Mouse (Mus musculus) bone marrow macrophage, adult 2 months (primary cell): Measurements from ENCODE around the gene Calm3. TPM values are rescaled to one million over a fixed set of nuclear protein-coding genes. Genes with fewer than 3 reads are reported as not detected.

Source experiments
- H3K27ac ChIP-seq: 2 replicates; pipeline ENCODE4 v1.5.1; 2012; ENCODE audit warnings: low read depth, low read length; ENCODE audit not compliant: insufficient read depth
- H3K4me1 ChIP-seq: 2 replicates; pipeline ENCODE4 v1.6.1; 2012; ENCODE audit warnings: low read length; ENCODE audit not compliant: control insufficient read depth, insufficient read depth
- H3K4me3 ChIP-seq: 2 replicates; pipeline ENCODE4 v1.5.1; 2012; ENCODE audit warnings: mild to moderate bottlenecking, low read length, moderate library complexity; ENCODE audit not compliant: insufficient read depth
- CTCF ChIP-seq: IDR thresholded peaks from 2 replicates; pipeline ENCODE4 v1.5.1; 2012; ENCODE audit warnings: low read depth, mild to moderate bottlenecking, low read length, moderate library complexity
- POLR2A ChIP-seq: IDR thresholded peaks from 2 replicates; pipeline ENCODE4 v1.6.1; 2012; ENCODE audit warnings: mild to moderate bottlenecking, low read depth, low read length, borderline replicate concordance
- polyA plus RNA-seq: library from polyadenylated mRNA; stranded (reverse); fragments of >200 nt; gene quantifications from 2 replicates; pipeline ENCODE4 v1.2.4, GENCODE M21; 2012; ENCODE audit not compliant: missing spikeins, insufficient read depth, insufficient read length

Gene Calm3
- polyA plus RNA-seq, 1 experiment, result 373 TPM

DNA sequence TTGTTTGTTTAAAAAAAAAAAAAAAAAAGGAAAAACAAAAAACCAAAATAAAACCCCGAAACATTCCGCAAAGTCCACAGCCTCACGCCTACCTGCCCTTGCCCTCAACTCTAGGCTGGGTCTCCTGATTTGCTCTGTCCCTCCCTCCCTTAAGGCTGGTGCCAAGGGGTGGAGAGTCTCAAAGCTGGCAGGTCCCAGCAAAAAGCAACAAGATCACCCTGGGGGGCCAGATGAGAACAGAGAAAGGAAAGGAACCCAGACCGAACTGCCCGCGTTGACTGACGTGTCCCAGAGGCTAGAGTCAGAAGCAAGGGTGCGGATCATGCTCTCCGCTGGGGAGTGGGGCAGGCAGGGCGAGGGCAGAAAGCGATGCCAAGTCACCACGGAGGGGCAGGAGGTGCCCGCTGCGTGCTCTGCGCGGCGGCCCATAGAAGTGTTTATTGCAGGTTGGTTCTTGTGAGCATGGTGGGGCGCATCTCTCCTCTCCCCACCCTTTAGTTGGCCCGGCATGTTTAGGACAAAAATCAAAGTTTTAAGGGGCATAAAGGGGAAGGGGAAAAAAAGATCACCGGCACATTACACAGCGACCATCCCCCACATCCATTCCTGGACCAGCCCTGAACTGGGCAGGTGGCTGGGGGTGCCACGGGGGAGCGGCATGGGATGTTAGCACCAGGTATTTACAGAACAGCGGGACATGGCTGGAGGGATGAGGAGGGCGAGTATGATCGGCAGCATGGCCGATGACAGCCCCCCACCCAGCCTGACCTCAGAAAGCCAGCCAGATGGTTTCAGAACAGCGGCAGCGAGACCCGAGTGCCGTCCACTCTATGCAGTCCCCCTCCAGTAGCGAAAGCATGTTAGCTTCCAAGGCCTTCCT lies 8.2 kb downstream of the Calm3 start:
- TF ChIP-seq CTCF (no peak), POLR2A (no peak)

DNA sequence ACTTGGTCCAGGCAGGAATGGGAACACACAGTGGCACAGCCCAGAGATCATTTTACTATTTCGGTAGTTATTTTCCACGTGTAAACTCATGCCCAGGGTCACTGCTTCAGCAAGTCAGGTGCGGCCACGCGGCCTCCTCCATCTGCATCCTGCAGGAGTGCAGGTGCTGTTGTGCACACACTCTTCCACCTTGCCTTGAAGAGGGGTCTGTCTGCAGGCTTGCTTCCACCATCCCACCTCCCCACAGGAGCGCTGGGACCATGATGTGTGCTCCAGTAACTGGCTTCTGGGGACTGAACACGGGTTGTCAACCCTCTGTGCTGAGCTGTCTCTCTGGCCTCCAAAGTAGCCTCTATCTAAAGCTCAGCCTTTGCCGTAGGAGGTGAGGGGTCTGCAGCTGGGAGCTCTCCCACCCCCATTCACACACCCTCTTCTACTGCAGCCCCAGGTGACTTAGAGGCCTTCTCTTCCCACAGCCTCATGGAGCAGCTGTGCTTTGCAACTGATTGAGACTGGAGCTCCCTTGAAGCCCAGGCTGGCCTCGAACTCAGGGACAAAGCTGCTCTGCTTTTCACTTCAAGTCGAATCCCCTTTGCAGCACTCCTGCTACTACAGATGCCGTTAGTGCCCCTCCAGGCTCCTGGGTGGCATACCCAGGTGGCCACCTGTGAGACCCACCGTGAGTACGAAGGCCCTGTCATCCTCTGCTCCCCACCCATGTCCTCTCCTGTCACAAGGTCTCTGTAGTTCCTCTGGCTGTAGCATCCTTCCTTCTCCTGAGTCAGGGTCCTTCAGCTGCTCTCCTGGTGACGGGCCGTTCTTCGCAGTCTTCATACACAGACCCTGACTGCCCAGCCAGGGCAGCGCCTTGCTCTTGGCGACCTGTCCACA lies 9.2 kb downstream of the Calm3 start:
- Histone ChIP-seq H3K4me3 (no peak overlapping the region), H3K4me1 (peaks cover 10% of the 10 kb centered on the region), H3K27ac (no peak overlapping the region)
- TF ChIP-seq CTCF (no peak), POLR2A (no peak)

More for the DNA sequence above, 8.2 kb downstream of the Calm3 start:
- no peak overlapping the region for H3K27ac ChIP-seq
- H3K4me3 ChIP-seq, result no peak overlapping the region
- peaks cover 4% of the 10 kb centered on the region; the same call in 1 of the 2 replicates for H3K4me1 ChIP-seq

DNA sequence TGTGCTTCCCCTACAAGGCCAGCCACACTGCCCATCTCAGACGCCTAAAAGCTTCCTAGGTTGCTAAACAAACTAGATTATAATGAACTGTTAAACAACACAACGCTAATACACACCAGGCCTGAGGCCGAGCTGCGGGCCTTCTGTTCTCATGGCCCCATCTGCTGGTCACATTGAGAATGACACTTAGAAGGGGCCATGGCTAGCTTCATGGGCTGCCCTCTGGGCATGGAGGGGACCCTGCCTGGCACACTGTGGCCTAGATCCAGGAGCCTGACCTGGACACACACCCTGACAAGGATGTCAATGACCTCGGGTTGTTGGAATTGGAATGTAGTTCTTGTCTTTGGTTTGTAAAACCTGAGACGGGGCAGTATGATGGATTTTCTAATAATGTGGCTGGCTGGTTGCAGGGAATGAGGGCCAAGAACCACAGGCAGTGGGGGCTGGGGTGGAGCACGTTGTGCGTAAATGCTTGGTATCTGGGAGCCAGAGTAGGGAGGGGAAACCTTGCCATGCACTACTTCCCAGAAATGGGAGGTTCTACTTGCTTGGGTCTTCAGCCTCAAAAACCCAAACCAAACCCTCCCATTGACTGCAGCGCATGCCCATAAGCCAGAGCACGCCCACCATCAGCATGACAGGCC lies 10.0 kb downstream of the Calm3 start:
- TF ChIP-seq POLR2A (no peak), CTCF (peak; percentile 85)
- Histone ChIP-seq H3K27ac (no peak overlapping the region), H3K4me3 (no peak overlapping the region), H3K4me1 (peaks cover 17% of the 10 kb centered on the region)

- Histone ChIP-seq H3K27ac (no peak overlapping the region), H3K4me1 (peaks cover 30% of the 10 kb centered on the region), H3K4me3 (no peak overlapping the region)
- no peak for TF ChIP-seq POLR2A
- no peak for TF ChIP-seq CTCF
These were observed 11.6 kb downstream of the Calm3 start for GRCm38 (mm10) chr7:16912360-16912759.

DNA sequence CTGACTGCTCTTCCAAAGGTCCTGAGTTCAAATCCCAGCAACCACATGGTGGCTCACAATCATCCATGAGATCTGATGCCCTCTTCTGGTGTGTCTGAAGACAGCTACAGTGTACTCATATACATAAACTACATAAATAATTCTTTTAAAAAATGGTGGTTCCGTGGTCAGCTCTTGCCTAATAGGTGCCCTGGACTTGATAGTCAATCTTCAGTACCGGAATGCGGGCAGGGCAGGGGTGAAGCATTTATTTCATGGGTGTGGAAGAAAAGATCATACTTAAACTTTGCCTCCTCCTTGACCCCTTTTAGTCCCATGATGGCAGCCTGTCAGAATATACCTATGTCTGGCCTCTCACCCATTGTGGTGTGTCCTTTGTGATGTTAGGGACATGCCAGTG lies 12.0 kb downstream of the Calm3 start:
- peaks cover 35% of the 10 kb centered on the region for H3K4me1 ChIP-seq
- H3K4me3 ChIP-seq, result no peak overlapping the region
- H3K27ac ChIP-seq, result no peak overlapping the region
- TF ChIP-seq CTCF, result no peak
- no peak for TF ChIP-seq POLR2A

DNA sequence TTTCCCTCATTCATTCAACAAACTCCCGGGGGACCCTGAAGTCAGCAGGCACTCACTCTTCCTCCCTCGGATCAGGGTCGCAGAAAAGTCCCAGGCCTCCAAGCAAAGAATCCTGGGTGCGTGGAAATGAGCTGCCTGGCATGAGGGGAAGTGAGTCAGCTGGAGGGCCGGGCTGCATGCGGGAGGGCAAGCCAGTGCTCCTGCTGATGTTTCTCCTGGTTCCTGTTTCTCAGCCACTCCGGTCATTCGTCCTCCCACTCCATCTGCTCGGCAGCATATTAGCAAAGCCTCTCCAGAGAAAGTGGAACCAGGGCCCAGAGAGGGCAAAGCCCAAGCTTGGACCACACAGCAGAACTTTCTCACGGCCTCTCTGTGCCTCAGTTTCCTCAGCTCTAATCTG lies 14.0 kb downstream of the Calm3 start:
- TF ChIP-seq CTCF (no peak), POLR2A (no peak)
- Histone ChIP-seq H3K27ac (peak overlapping the region; percentile 80), H3K4me1 (peaks cover 54% of the 10 kb centered on the region), H3K4me3 (peak overlapping the region; percentile 23)

GRCm38 (mm10) chr7:16908859-16909258 lies 15.1 kb downstream of the Calm3 start:
- Histone ChIP-seq H3K4me1 (peaks cover 60% of the 10 kb centered on the region), H3K27ac (peak overlapping the region; percentile 80), H3K4me3 (no peak overlapping the region)
- TF ChIP-seq POLR2A (no peak), CTCF (no peak)

- TF ChIP-seq POLR2A (no peak), CTCF (no peak)
- Histone ChIP-seq H3K27ac (no peak overlapping the region), H3K4me3 (peak overlapping the region; percentile 38), H3K4me1 (peaks cover 63% of the 10 kb centered on the region)
These were observed 15.5 kb downstream of the Calm3 start for GRCm38 (mm10) chr7:16908367-16908766.

DNA sequence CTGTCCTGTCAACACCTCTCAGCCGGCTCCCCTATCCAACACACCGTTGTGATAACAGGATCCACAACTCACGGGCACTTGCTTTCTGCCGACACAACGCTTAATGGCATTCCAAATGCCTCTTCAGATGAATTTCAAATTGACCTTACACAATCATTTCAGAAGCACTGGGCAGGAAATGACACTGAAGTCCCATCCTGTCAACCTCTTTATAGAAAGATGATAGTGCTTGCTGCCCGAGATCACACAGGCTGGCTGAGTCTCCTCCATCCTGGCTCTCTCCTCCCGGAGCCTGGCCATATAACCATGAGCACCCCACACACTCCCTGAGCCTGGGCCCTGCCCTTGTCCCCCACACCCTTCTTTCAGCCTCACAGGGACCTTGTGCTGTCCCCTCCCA lies 16.1 kb downstream of the Calm3 start:
- peak overlapping the region; percentile 38 for H3K4me3 ChIP-seq
- TF ChIP-seq CTCF (no peak), POLR2A (no peak)

More for the DNA sequence above, 16.1 kb downstream of the Calm3 start:
- Histone ChIP-seq H3K27ac (peak overlapping the region; percentile 16; the same call in 1 of the 2 replicates), H3K4me1 (peaks cover 69% of the 10 kb centered on the region)
